Mouse (Mus musculus): ENCODE results near the gene Sel1l3.

DNA sequence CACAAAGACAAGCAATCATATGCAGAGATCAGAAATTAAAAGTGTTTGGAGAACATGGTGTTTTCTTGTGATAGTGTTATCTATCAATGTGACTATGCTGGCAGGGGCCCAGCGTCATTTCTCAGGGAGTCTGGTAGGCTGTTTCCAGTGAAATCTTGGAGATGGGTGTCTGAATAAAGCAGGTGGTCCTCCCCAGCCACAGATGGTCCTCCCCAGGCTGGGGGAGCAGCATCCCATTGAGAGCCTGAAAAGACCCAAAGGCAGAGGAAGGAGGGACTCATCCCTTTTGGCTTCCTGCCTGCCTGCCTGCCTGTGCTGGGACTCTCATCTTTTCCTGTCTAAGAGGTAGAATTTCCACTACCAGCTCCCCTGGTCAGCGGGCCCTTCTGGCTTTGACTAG is 59.2 kb downstream of the Sel1l3 start:
- no peak for TF ChIP-seq CTCF (IDR thresholded peaks at IDR 0.05; ENCODE audit: extremely low read depth, insufficient read length, insufficient replicate concordance, low read depth, low read length)
- no peak for TF ChIP-seq POLR2A (IDR thresholded peaks at IDR 0.05; ENCODE audit: low read depth, low read length)
